Mouse (Mus musculus) MEL (cell line): ENCODE data around the gene Rab30. TPM values are rescaled to one million over a fixed set of nuclear protein-coding genes. Genes with fewer than 3 reads are reported as not detected.

Experiments used
- DNase-seq: peaks from one replicate; pipeline ENCODE4 v3.0.0; 2011; ENCODE audit warnings: low read depth, low spot score
- H3K27ac ChIP-seq: 2 replicates; pipeline ENCODE4 v1.5.1; 2012; ENCODE audit warnings: low read depth, mild to moderate bottlenecking, control low read depth, low read length, moderate library complexity; ENCODE audit not compliant: control insufficient read depth
- H3K27me3 ChIP-seq, 2 experiments: fragments of 150-350 bp in 1 of 2; sonication (generic) in 1 of 2; 2 replicates each; pipeline ENCODE4 v1.6.1; 2012; ENCODE audit warnings: low read length in 2 of 2, mild to moderate bottlenecking in 2 of 2, improper control_type of control experiment in 1 of 2, moderate library complexity in 1 of 2; ENCODE audit not compliant: insufficient read depth in 2 of 2, control insufficient read depth in 1 of 2
- H3K36me3 ChIP-seq, 2 experiments: 2 replicates each; pipeline ENCODE4 v1.6.1; 2012 to 2014; ENCODE audit warnings: low read length in 2 of 2, improper control_type of control experiment in 1 of 2, inconsistent platforms in 1 of 2, mild to moderate bottlenecking in 1 of 2; ENCODE audit not compliant: insufficient read depth in 2 of 2, control insufficient read depth in 1 of 2
- H3K4me1 ChIP-seq, 2 experiments: fragments of 150-350 bp in 1 of 2; sonication (generic) in 1 of 2; 2 replicates each; pipeline ENCODE4 v1.6.1; 2012; ENCODE audit warnings: low read length in 2 of 2, improper control_type of control experiment in 1 of 2, mild to moderate bottlenecking in 1 of 2; ENCODE audit not compliant: insufficient read depth in 2 of 2, control insufficient read depth in 1 of 2
- H3K4me3 ChIP-seq, 2 experiments: fragments of 150-350 bp in 1 of 2; sonication (generic) in 1 of 2; 2 replicates each; pipeline ENCODE4 v1.5.1; 2012; ENCODE audit warnings: low read depth in 2 of 2, low read length in 2 of 2, mild to moderate bottlenecking in 2 of 2, moderate library complexity in 2 of 2, control low read depth in 1 of 2, improper control_type of control experiment in 1 of 2; ENCODE audit not compliant: control insufficient read depth in 1 of 2, insufficient read depth in 1 of 2
- H3K79me2 ChIP-seq: 2 replicates; pipeline ENCODE4 v1.6.1; 2012; ENCODE audit warnings: mild to moderate bottlenecking, low read length, moderate library complexity; ENCODE audit not compliant: control insufficient read depth, poor library complexity, insufficient read depth
- H3K9ac ChIP-seq: 2 replicates; pipeline ENCODE4 v1.6.1; 2012; ENCODE audit warnings: low read depth, mild to moderate bottlenecking, control low read depth, low read length, moderate library complexity; ENCODE audit not compliant: control insufficient read depth, poor library complexity, severe bottlenecking
- H3K9me3 ChIP-seq: fragments of 150-350 bp; sonication (generic); replicated peaks from 2 replicates; pipeline ENCODE4 v1.6.1; 2012; ENCODE audit warnings: mild to moderate bottlenecking, low read length, improper control_type of control experiment, moderate library complexity; ENCODE audit not compliant: insufficient read depth
- BHLHE40 ChIP-seq: IDR thresholded peaks from 2 replicates; pipeline ENCODE4 v1.6.1; 2012; ENCODE audit warnings: low read depth, mild to moderate bottlenecking, inconsistent platforms, low read length, improper control_type of control experiment, borderline replicate concordance
- CHD1 ChIP-seq: IDR thresholded peaks from 2 replicates; pipeline ENCODE4 v1.6.1; 2012; ENCODE audit warnings: low read depth, mild to moderate bottlenecking, inconsistent platforms, low read length, improper control_type of control experiment
- CHD2 ChIP-seq: IDR thresholded peaks from 2 replicates; pipeline ENCODE4 v1.6.1; 2011; ENCODE audit warnings: low read length, improper control_type of control experiment
- E2F4 ChIP-seq: IDR thresholded peaks from 2 replicates; pipeline ENCODE4 v1.6.1; 2011; ENCODE audit warnings: low read depth, low read length, improper control_type of control experiment, borderline replicate concordance
- GABPA ChIP-seq: IDR thresholded peaks from 2 replicates; pipeline ENCODE4 v1.6.1; 2012; ENCODE audit warnings: low read depth, mild to moderate bottlenecking, inconsistent platforms, low read length, improper control_type of control experiment, moderate library complexity
- JUND ChIP-seq: IDR thresholded peaks from 2 replicates; pipeline ENCODE4 v1.6.1; 2011; ENCODE audit warnings: low read depth, mild to moderate bottlenecking, improper control_type of control experiment, low read length
- KAT2A ChIP-seq: conservative IDR thresholded peaks from 2 replicates; pipeline ENCODE4 v1.6.1; 2012; ENCODE audit warnings: low read depth, low read length, improper control_type of control experiment, inconsistent platforms
- MEF2A ChIP-seq: IDR thresholded peaks from 2 replicates; pipeline ENCODE4 v1.6.1; 2014; ENCODE audit warnings: low read depth, mild to moderate bottlenecking, inconsistent platforms, low read length, improper control_type of control experiment; ENCODE audit not compliant: poor library complexity, insufficient replicate concordance, severe bottlenecking; ENCODE audit errors: extremely low read depth
- MYB ChIP-seq: IDR thresholded peaks from 2 replicates; pipeline ENCODE4 v1.6.1; 2011; ENCODE audit warnings: mild to moderate bottlenecking, low read depth, low read length, improper control_type of control experiment
- MYC ChIP-seq: IDR thresholded peaks from 2 replicates; pipeline ENCODE4 v1.6.1; 2011; ENCODE audit warnings: low read depth, mild to moderate bottlenecking, low read length, improper control_type of control experiment, moderate library complexity
- NRF1 ChIP-seq: IDR thresholded peaks from 2 replicates; pipeline ENCODE4 v1.6.1; 2014; ENCODE audit warnings: low read depth, mild to moderate bottlenecking, inconsistent platforms, low read length, improper control_type of control experiment, moderate library complexity; ENCODE audit not compliant: poor library complexity, insufficient read depth, severe bottlenecking
- POLR2A ChIP-seq, 2 experiments: IDR thresholded peaks; 2 replicates each; pipeline ENCODE4 v1.6.1; 2011 to 2012; ENCODE audit warnings: low read length in 2 of 2, mild to moderate bottlenecking in 2 of 2, control low read depth in 1 of 2, improper control_type of control experiment in 1 of 2, low read depth in 1 of 2, moderate library complexity in 1 of 2; ENCODE audit not compliant: control insufficient read depth in 1 of 2, insufficient read depth in 1 of 2, poor library complexity in 1 of 2
- POLR2AphosphoS5 ChIP-seq: IDR thresholded peaks from 2 replicates; pipeline ENCODE4 v1.6.1; 2012; ENCODE audit warnings: low read depth, borderline replicate concordance, mild to moderate bottlenecking, inconsistent platforms, low read length, moderate library complexity, mixed read lengths
- RAD21 ChIP-seq: IDR thresholded peaks from 2 replicates; pipeline ENCODE4 v1.6.1; 2011; ENCODE audit warnings: mild to moderate bottlenecking, low read depth, low read length, improper control_type of control experiment
- RCOR1 ChIP-seq: IDR thresholded peaks from 2 replicates; pipeline ENCODE4 v1.6.1; 2012; ENCODE audit warnings: low read depth, mild to moderate bottlenecking, inconsistent platforms, low read length, improper control_type of control experiment
- TAL1 ChIP-seq: IDR thresholded peaks from 2 replicates; pipeline ENCODE4 v1.6.1; 2012; ENCODE audit warnings: mild to moderate bottlenecking, inconsistent platforms, low read length, moderate library complexity, mixed read lengths
- TBP ChIP-seq: IDR thresholded peaks from 2 replicates; pipeline ENCODE4 v1.8.0; 2011; ENCODE audit warnings: low read depth, low read length, improper control_type of control experiment
- USF1 ChIP-seq: IDR thresholded peaks from 2 replicates; pipeline ENCODE4 v1.6.1; 2014; ENCODE audit warnings: low read depth, mild to moderate bottlenecking, inconsistent platforms, low read length, improper control_type of control experiment, moderate library complexity
- ZC3H11A ChIP-seq: IDR thresholded peaks from 2 replicates; pipeline ENCODE4 v1.6.1; 2012; ENCODE audit warnings: low read depth, mild to moderate bottlenecking, inconsistent platforms, low read length, improper control_type of control experiment
- ZKSCAN1 ChIP-seq: IDR thresholded peaks from 2 replicates; pipeline ENCODE4 v1.6.1; 2012; ENCODE audit warnings: low read depth, mild to moderate bottlenecking, inconsistent platforms, low read length, improper control_type of control experiment, moderate library complexity
- polyA plus RNA-seq, 2 experiments: library from polyadenylated mRNA; stranded (reverse) in 1 of 2; unstranded in 1 of 2; fragments of >175 nt in 1 of 2; fragments of >200 nt in 1 of 2; gene quantifications; 2 replicates each; pipeline versions ENCODE4 v1.2.1 to v1.2.4; 2012; ENCODE audit warnings: low replicate concordance in 2 of 2, low read depth in 1 of 2; ENCODE audit not compliant: insufficient read length in 2 of 2, insufficient read depth in 1 of 2, missing spikeins in 1 of 2
- total RNA-seq: library from RNA; depleted of rRNA; stranded (reverse); fragments of 300-350 nt; gene quantifications from 2 replicates; pipeline ENCODE4 v1.2.3, GENCODE M21; 2012

Rab30 gene
- total and polyA plus RNA-seq, 3 experiments = 1.3 TPM; not detected in 1

- H3K9me3 ChIP-seq = no peaks in the 10 kb centered on the region
- no peak overlapping the region for H3K4me3 ChIP-seq
- H3K79me2 ChIP-seq = no peaks in the 10 kb centered on the region
- H3K27me3 ChIP-seq = no peaks in the 10 kb centered on the region
- H3K36me3 ChIP-seq = no peaks in the 10 kb centered on the region
- no peak for TF ChIP-seq ZKSCAN1
- no peak for TF ChIP-seq E2F4
- no peak for TF ChIP-seq RCOR1
- TF ChIP-seq NRF1 = no peak
- no peak for TF ChIP-seq MYC
- no peak for TF ChIP-seq MYB
- no peak for TF ChIP-seq MEF2A
- no peak for TF ChIP-seq BHLHE40
- no peak for TF ChIP-seq USF1
- no peak for TF ChIP-seq CHD2
- no peak for TF ChIP-seq KAT2A
- no peak for DNase-seq
- no peak overlapping the region for H3K27ac ChIP-seq
- no peak overlapping the region for H3K9ac ChIP-seq
- H3K4me1 ChIP-seq = no peaks in the 10 kb centered on the region
Observed at GRCm38 (mm10) chr7:92806512-92807188, 65.2 kb downstream of the Rab30 start.

GRCm38 (mm10) chr7:92807482-92807881 lies 66.1 kb downstream of the Rab30 start:
- Histone ChIP-seq H3K9me3 (no peaks in the 10 kb centered on the region), H3K27me3 (no peaks in the 10 kb centered on the region), H3K9ac (no peak overlapping the region), H3K4me3 (no peak overlapping the region), H3K36me3 (no peaks in the 10 kb centered on the region), H3K79me2 (no peaks in the 10 kb centered on the region), H3K4me1 (no peaks in the 10 kb centered on the region), H3K27ac (no peak overlapping the region)
- DNase-seq = no peak
- TF ChIP-seq POLR2A (IDR thresholded peaks at IDR 0.05; ENCODE audit: control insufficient read depth in 1 of 2, insufficient read depth in 1 of 2, low read depth in 1 of 2, low read length in 2 of 2, poor library complexity in 1 of 2) = no peak
- no peak for TF ChIP-seq POLR2AphosphoS5
- TF ChIP-seq TBP = no peak
- TF ChIP-seq CHD1 = no peak
- no peak for TF ChIP-seq CHD2
- no peak for TF ChIP-seq MYB
- no peak for TF ChIP-seq GABPA
- TF ChIP-seq RAD21 = no peak
- no peak for TF ChIP-seq ZC3H11A
- no peak for TF ChIP-seq NRF1
- TF ChIP-seq MEF2A = no peak
- TF ChIP-seq JUND = no peak
- TF ChIP-seq TAL1 = no peak
